Mouse (Mus musculus) spleen, adult 2 months (tissue): ENCODE results near the gene Arhgef15.

ENCODE experiments used
- CTCF ChIP-seq: fragments of 200-500 bp; IDR thresholded peaks from 2 replicates; pipeline ENCODE4 v1.5.1; 2011; ENCODE audit warnings: mild to moderate bottlenecking, inconsistent platforms; ENCODE audit not compliant: insufficient read depth, insufficient read length, insufficient replicate concordance; ENCODE audit errors: extremely low read depth
- POLR2A ChIP-seq: fragments of 200-500 bp; IDR thresholded peaks from 2 replicates; pipeline ENCODE4 v1.6.1; 2011; ENCODE audit warnings: low read depth, low read length, inconsistent platforms

GRCm38 (mm10) chr11:68968752-68969151, 11.5 kb upstream of the Arhgef15 start:
- TF ChIP-seq CTCF (no peak), POLR2A (no peak)
